Mouse (Mus musculus) olfactory bulb, adult 2 months (tissue): ENCODE measurements at regions not wholly inside any gene's neighbourhood (a gene's known extent, or its start where the extent isn't known, plus 50 kb on each side); places are given as distances from the start of the nearest gene placed in this dataset.

Source experiments
- CTCF ChIP-seq: fragments of 200-500 bp; IDR thresholded peaks from 2 replicates; pipeline ENCODE4 v1.5.1; 2012; ENCODE audit warnings: low read depth, mild to moderate bottlenecking, low read length, moderate library complexity; ENCODE audit not compliant: insufficient read depth
- POLR2A ChIP-seq: fragments of 200-500 bp; IDR thresholded peaks from 2 replicates; pipeline ENCODE4 v1.6.1; 2012; ENCODE audit warnings: mild to moderate bottlenecking, low read depth, low read length, moderate library complexity; ENCODE audit not compliant: insufficient read depth

- TF ChIP-seq CTCF, result no peak
- TF ChIP-seq POLR2A, result no peak
These were observed 257.5 kb upstream of the Gadl1 start for GRCm38 (mm10) chr9:115651708-115652107.
